Mouse (Mus musculus) embryonic facial prominence, embryonic 11.5 days (tissue): ENCODE measurements around the gene Dzip1l. TPM values are rescaled to one million over a fixed set of nuclear protein-coding genes. Genes with fewer than 3 reads are reported as not detected.

Experiments
- ATAC-seq: fragments of 200-750 bp; cut with Nextera tagmentation; replicated peaks from 2 replicates; pipeline ENCODE4 v1.8.0; 2017; ENCODE audit warnings: low read depth; ENCODE audit not compliant: insufficient number of reproducible peaks, low FRiP score, low TSS enrichment
- DNase-seq: peaks from one replicate; pipeline ENCODE4 v3.0.0-alpha.2; 2015; ENCODE audit warnings: low spot score
- H3K27ac ChIP-seq: fragments of 300-500 bp; sonication (generic); replicated peaks from 2 replicates; pipeline ENCODE4 v1.5.1; 2014; ENCODE audit warnings: mild to moderate bottlenecking, low read depth, low read length, control low read depth
- H3K27me3 ChIP-seq: fragments of 300-500 bp; sonication (generic); 2 replicates; pipeline ENCODE4 v1.6.1; 2014; ENCODE audit warnings: mild to moderate bottlenecking, low read length, moderate library complexity, mixed read lengths; ENCODE audit not compliant: control insufficient read depth, insufficient read depth
- H3K36me3 ChIP-seq: fragments of 300-500 bp; sonication (generic); replicated peaks from 2 replicates; pipeline ENCODE4 v1.6.1; 2014; ENCODE audit warnings: low read depth, mild to moderate bottlenecking, low read length, moderate library complexity, mixed read lengths; ENCODE audit not compliant: control insufficient read depth, insufficient read depth
- H3K4me1 ChIP-seq: fragments of 300-500 bp; sonication (generic); 2 replicates; pipeline ENCODE4 v1.6.1; 2014; ENCODE audit warnings: low read length, mixed read lengths; ENCODE audit not compliant: control insufficient read depth, insufficient read depth
- H3K4me2 ChIP-seq: fragments of 300-500 bp; sonication (generic); 2 replicates; pipeline ENCODE4 v1.6.1; 2014; ENCODE audit warnings: low read depth, mild to moderate bottlenecking, control low read depth, low read length, moderate library complexity
- H3K4me3 ChIP-seq: fragments of 300-500 bp; sonication (generic); 2 replicates; pipeline ENCODE4 v1.5.1; 2014; ENCODE audit warnings: low read depth, low read length, control low read depth
- H3K9ac ChIP-seq: fragments of 300-500 bp; sonication (generic); replicated peaks from 2 replicates; pipeline ENCODE4 v1.6.1; 2014; ENCODE audit warnings: mild to moderate bottlenecking, control low read depth, low read length
- H3K9me3 ChIP-seq: fragments of 300-500 bp; sonication (generic); replicated peaks from 2 replicates; pipeline ENCODE4 v1.6.1; 2016; ENCODE audit warnings: mild to moderate bottlenecking, low read length, inconsistent platforms, mixed read lengths; ENCODE audit not compliant: control insufficient read depth
- WGBS: fragments of 180-500 bp; shearing (Covaris S2); extraction: QIAGEN DNeasy Blood & Tissue Kit; methylation state at CpG from one replicate; pipeline ENCODE4 v1.1.7; 2014; 5-methylcytosine and 5-hydroxymethylcytosine counted together
- polyA plus RNA-seq: library from polyadenylated mRNA; unstranded; fragments of >200 nt; fragmentation: Nextera tagmentation; extraction: Ambion mirVana; gene quantifications from 2 replicates; pipeline ENCODE4 v1.2.1, GENCODE M21; 2014

The Dzip1l gene
- polyA plus RNA-seq, 1 experiment from 2014 or later: 12.0 TPM

- Histone ChIP-seq H3K4me3 (no peak overlapping the region), H3K9ac (no peak overlapping the region), H3K9me3 (no peaks in the 10 kb centered on the region), H3K27ac (no peak overlapping the region), H3K4me1 (no peaks in the 10 kb centered on the region), H3K4me2 (no peak overlapping the region), H3K27me3 (no peaks in the 10 kb centered on the region), H3K36me3 (no peaks in the 10 kb centered on the region)
- WGBS: 67% methylated on average over 5 of the region's 5 CpGs
- no peak for DNase-seq
- ATAC-seq: no peak
These were observed 56.4 kb downstream of the Dzip1l start for GRCm38 (mm10) chr9:99685536-99686231.

GRCm38 (mm10) chr9:99689796-99690195 is 60.5 kb downstream of the Dzip1l start:
- H3K27me3 ChIP-seq: no peaks in the 10 kb centered on the region
- no peak overlapping the region for H3K4me3 ChIP-seq
- no peak overlapping the region for H3K9ac ChIP-seq
- no peak overlapping the region for H3K4me2 ChIP-seq
- no peak overlapping the region for H3K27ac ChIP-seq
- no peak for ATAC-seq
- H3K36me3 ChIP-seq: no peaks in the 10 kb centered on the region
- H3K9me3 ChIP-seq: no peaks in the 10 kb centered on the region
- 87% methylated on average over 5 of the region's 5 CpGs for WGBS
- no peaks in the 10 kb centered on the region for H3K4me1 ChIP-seq
- no peak for DNase-seq

GRCm38 (mm10) chr9:99690386-99690785 is 61.1 kb downstream of the Dzip1l start:
- H3K27me3 ChIP-seq: no peaks in the 10 kb centered on the region
- 85% methylated on average over 7 of the region's 7 CpGs for WGBS
- no peak for ATAC-seq
- DNase-seq: no peak
- no peak overlapping the region for H3K27ac ChIP-seq
- H3K36me3 ChIP-seq: no peaks in the 10 kb centered on the region
- H3K4me2 ChIP-seq: no peak overlapping the region
- H3K9ac ChIP-seq: no peak overlapping the region
- H3K4me3 ChIP-seq: no peak overlapping the region
- no peaks in the 10 kb centered on the region for H3K9me3 ChIP-seq
- H3K4me1 ChIP-seq: no peaks in the 10 kb centered on the region

- peak; percentile 19 for DNase-seq
- H3K4me3 ChIP-seq: no peak overlapping the region
- no peaks in the 10 kb centered on the region for H3K36me3 ChIP-seq
- H3K9me3 ChIP-seq: no peaks in the 10 kb centered on the region
- H3K27ac ChIP-seq: no peak overlapping the region
- no peak overlapping the region for H3K9ac ChIP-seq
- no peaks in the 10 kb centered on the region for H3K4me1 ChIP-seq
- no peak for ATAC-seq
- H3K27me3 ChIP-seq: no peaks in the 10 kb centered on the region
- 63% methylated on average over 7 of the region's 7 CpGs for WGBS
- H3K4me2 ChIP-seq: no peak overlapping the region
These were observed 65.7 kb downstream of the Dzip1l start for GRCm38 (mm10) chr9:99694961-99695360.

- Histone ChIP-seq H3K36me3 (no peaks in the 10 kb centered on the region), H3K9me3 (no peaks in the 10 kb centered on the region), H3K4me2 (no peak overlapping the region), H3K4me1 (no peaks in the 10 kb centered on the region), H3K27me3 (no peaks in the 10 kb centered on the region), H3K27ac (no peak overlapping the region), H3K9ac (no peak overlapping the region), H3K4me3 (no peak overlapping the region)
- WGBS: 77% methylated on average over 2 of the region's 2 CpGs
- DNase-seq: no peak
- no peak for ATAC-seq
These were observed 70.6 kb downstream of the Dzip1l start for GRCm38 (mm10) chr9:99699752-99700389.

GRCm38 (mm10) chr9:99701187-99701586 is 71.9 kb downstream of the Dzip1l start:
- DNase-seq (no peak), ATAC-seq (no peak)
- 82% methylated on average over 2 of the region's 2 CpGs for WGBS

GRCm38 (mm10) chr9:99702215-99702614 is 72.9 kb downstream of the Dzip1l start:
- Histone ChIP-seq H3K36me3 (no peaks in the 10 kb centered on the region), H3K27ac (no peak overlapping the region), H3K4me2 (no peak overlapping the region), H3K27me3 (no peaks in the 10 kb centered on the region), H3K9ac (no peak overlapping the region), H3K9me3 (no peaks in the 10 kb centered on the region), H3K4me3 (no peak overlapping the region), H3K4me1 (no peaks in the 10 kb centered on the region)
- 87% methylated on average over 6 of the region's 6 CpGs for WGBS
- ATAC-seq: no peak
- DNase-seq: no peak

More at GRCm38 (mm10) chr9:99701187-99701586, 71.9 kb downstream of the Dzip1l start:
- H3K27me3 ChIP-seq: no peaks in the 10 kb centered on the region
- H3K4me1 ChIP-seq: no peaks in the 10 kb centered on the region
- no peak overlapping the region for H3K9ac ChIP-seq
- no peaks in the 10 kb centered on the region for H3K9me3 ChIP-seq
- no peak overlapping the region for H3K27ac ChIP-seq
- no peak overlapping the region for H3K4me3 ChIP-seq
- no peak overlapping the region for H3K4me2 ChIP-seq
- H3K36me3 ChIP-seq: no peaks in the 10 kb centered on the region

GRCm38 (mm10) chr9:99703711-99704110 is 74.4 kb downstream of the Dzip1l start:
- H3K27me3 ChIP-seq: no peaks in the 10 kb centered on the region
- no peaks in the 10 kb centered on the region for H3K36me3 ChIP-seq
- no peak for ATAC-seq
- DNase-seq: no peak
- H3K27ac ChIP-seq: no peak overlapping the region
- WGBS: 81% methylated on average over 6 of the region's 6 CpGs
- no peaks in the 10 kb centered on the region for H3K9me3 ChIP-seq
- no peaks in the 10 kb centered on the region for H3K4me1 ChIP-seq
- H3K4me3 ChIP-seq: no peak overlapping the region
- no peak overlapping the region for H3K4me2 ChIP-seq
- no peak overlapping the region for H3K9ac ChIP-seq
